Mouse (Mus musculus) cerebellum, adult 2 months (tissue): ENCODE measurements around the gene Adamts7.

ENCODE experiments used
- CTCF ChIP-seq: fragments of 200-500 bp; IDR thresholded peaks from 2 replicates; pipeline ENCODE4 v1.5.1; 2011; ENCODE audit warnings: low read depth, mild to moderate bottlenecking, control low read depth, low read length, moderate library complexity, borderline replicate concordance; ENCODE audit not compliant: insufficient read depth
- POLR2A ChIP-seq: fragments of 200-500 bp; IDR thresholded peaks from 2 replicates; pipeline ENCODE4 v1.6.1; 2011; ENCODE audit warnings: low read length, control low read depth, borderline replicate concordance; ENCODE audit not compliant: insufficient read depth

DNA sequence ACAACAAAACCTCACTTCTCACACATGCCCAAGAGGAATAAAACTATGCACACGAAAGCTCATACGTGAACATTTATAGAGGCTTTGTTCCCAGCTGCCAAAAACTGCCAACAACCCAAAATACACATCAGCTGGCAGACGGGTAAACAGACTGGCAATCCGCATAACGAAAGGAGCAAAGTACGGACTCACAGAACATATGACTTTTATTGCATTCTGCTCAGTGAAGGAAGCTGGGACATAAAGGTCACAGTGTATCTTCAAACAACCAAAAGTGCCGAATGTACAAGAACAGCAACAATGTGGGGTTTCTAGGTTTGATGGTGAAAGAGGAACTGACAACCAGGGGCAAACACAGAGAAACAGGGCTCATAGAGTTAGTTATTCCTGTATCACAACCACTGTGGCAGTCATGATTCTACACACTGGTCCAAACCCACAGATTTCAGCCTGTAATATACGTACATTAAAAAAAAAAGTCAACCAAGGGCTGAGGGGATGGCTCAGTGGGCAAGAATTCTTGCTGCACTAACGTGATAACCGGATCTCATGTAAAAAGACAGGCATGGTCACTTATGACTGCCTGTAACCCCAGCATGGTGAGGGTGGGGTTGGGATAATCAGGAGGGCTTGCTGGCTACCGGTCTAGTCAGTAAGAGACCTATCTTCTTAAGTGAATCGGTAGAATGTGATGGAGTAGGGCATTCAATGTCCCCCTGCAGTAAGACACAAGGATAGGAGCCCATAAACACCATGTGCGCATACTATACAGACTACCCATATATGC, 88.3 kb downstream of the Adamts7 start:
- TF ChIP-seq POLR2A (no peak), CTCF (no peak)
